Mouse (Mus musculus) kidney, embryonic 14.5 days (tissue): ENCODE data around the gene Alpl. TPM values are rescaled to one million over a fixed set of nuclear protein-coding genes. Genes with fewer than 3 reads are reported as not detected.

Experiments
- ATAC-seq: fragments of 200-750 bp; cut with Nextera tagmentation; 2 replicates; pipeline ENCODE4 v1.8.0; 2017; ENCODE audit warnings: moderate number of reproducible peaks, mild to moderate bottlenecking, moderate TSS enrichment, moderate library complexity; ENCODE audit not compliant: low FRiP score, low TSS enrichment
- H3K27ac ChIP-seq: fragments of 300-500 bp; sonication (generic); 2 replicates; pipeline ENCODE4 v1.5.1; 2014; ENCODE audit warnings: low read depth, mild to moderate bottlenecking, low read length, moderate library complexity, mixed read lengths
- H3K27me3 ChIP-seq: fragments of 300-500 bp; sonication (generic); 2 replicates; pipeline ENCODE4 v1.6.1; 2014; ENCODE audit warnings: mild to moderate bottlenecking, low read length; ENCODE audit not compliant: control insufficient read depth, insufficient read depth
- H3K36me3 ChIP-seq: fragments of 300-500 bp; sonication (generic); 2 replicates; pipeline ENCODE4 v1.6.1; 2014; ENCODE audit warnings: low read length, mixed read lengths; ENCODE audit not compliant: control insufficient read depth, insufficient read depth
- H3K4me1 ChIP-seq: fragments of 300-500 bp; sonication (generic); 2 replicates; pipeline ENCODE4 v1.6.1; 2014; ENCODE audit warnings: low read length, mixed read lengths; ENCODE audit not compliant: control insufficient read depth, insufficient read depth
- H3K4me2 ChIP-seq: fragments of 300-500 bp; sonication (generic); replicated peaks from 2 replicates; pipeline ENCODE4 v1.6.1; 2014; ENCODE audit warnings: low read depth, mild to moderate bottlenecking, low read length
- H3K4me3 ChIP-seq: fragments of 300-500 bp; sonication (generic); 2 replicates; pipeline ENCODE4 v1.5.1; 2014; ENCODE audit warnings: mild to moderate bottlenecking, low read length
- H3K9ac ChIP-seq: fragments of 300-500 bp; sonication (generic); 2 replicates; pipeline ENCODE4 v1.6.1; 2014; ENCODE audit warnings: low read depth, mild to moderate bottlenecking, low read length, moderate library complexity
- H3K9me3 ChIP-seq: fragments of 300-500 bp; sonication (generic); 2 replicates; pipeline ENCODE4 v1.6.1; 2016; ENCODE audit warnings: low read length; ENCODE audit not compliant: control insufficient read depth
- WGBS: fragments of 180-500 bp; shearing (Covaris S2); extraction: QIAGEN DNeasy Blood & Tissue Kit; methylation state at CpG from one replicate; pipeline ENCODE4 v1.1.7; 2014; 5-methylcytosine and 5-hydroxymethylcytosine counted together
- polyA plus RNA-seq: library from polyadenylated mRNA; unstranded; fragments of >200 nt; fragmentation: Nextera tagmentation; extraction: Ambion mirVana; gene quantifications from 2 replicates; pipeline ENCODE4 v1.2.1, GENCODE M21; 2014

The Alpl gene
- polyA plus RNA-seq, 1 experiment from 2014 or later, result 10.2 TPM

- H3K27me3 ChIP-seq, result no peaks in the 10 kb centered on the region
- 58% methylated on average over 7 of the region's 7 CpGs for WGBS
- no peak for ATAC-seq
Observed at GRCm38 (mm10) chr4:137769635-137770034, 26.5 kb downstream of the Alpl start.

GRCm38 (mm10) chr4:137768831-137769230, 27.4 kb downstream of the Alpl start:
- no peak overlapping the region for H3K4me2 ChIP-seq
- no peak for ATAC-seq
- no peak overlapping the region for H3K9ac ChIP-seq
- H3K4me1 ChIP-seq, result 0 out of 2 replicates have a peak, but pooled peaks cover 8% of the 10 kb centered on the region
- no peak overlapping the region for H3K27ac ChIP-seq
- no peaks in the 10 kb centered on the region for H3K9me3 ChIP-seq
- WGBS, result 72% methylated on average over 6 of the region's 6 CpGs
- no peak overlapping the region for H3K4me3 ChIP-seq
- no peaks in the 10 kb centered on the region for H3K36me3 ChIP-seq
- H3K27me3 ChIP-seq, result no peaks in the 10 kb centered on the region

More at GRCm38 (mm10) chr4:137769635-137770034, 26.5 kb downstream of the Alpl start:
- Histone ChIP-seq H3K9me3 (no peaks in the 10 kb centered on the region), H3K4me1 (0 out of 2 replicates have a peak, but pooled peaks cover 8% of the 10 kb centered on the region), H3K27ac (no peak overlapping the region), H3K9ac (no peak overlapping the region), H3K4me3 (no peak overlapping the region), H3K4me2 (no peak overlapping the region), H3K36me3 (no peaks in the 10 kb centered on the region)

DNA sequence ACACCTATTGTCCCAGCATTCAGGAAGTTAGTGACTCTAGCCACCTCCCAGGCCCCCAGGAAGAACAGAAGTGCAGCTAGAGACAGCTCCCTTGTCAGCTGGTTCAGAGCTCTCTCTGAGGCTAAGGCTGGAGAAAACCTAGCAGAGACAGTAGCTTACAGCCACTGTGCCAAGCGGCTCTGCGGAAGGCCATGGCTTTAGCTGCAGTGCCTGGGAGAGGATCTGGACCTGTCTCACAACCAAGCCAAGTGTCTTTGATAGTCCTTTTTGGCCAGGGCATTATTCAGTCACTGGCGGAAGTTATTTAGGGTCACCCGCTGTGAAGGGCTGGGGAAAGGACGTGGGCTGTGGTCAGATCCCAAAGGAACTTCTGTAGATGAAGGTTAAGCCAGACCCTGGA, 27.8 kb downstream of the Alpl start:
- no peak for ATAC-seq
- no peak overlapping the region for H3K4me2 ChIP-seq
- no peaks in the 10 kb centered on the region for H3K27me3 ChIP-seq
- 77% methylated on average over 5 of the region's 5 CpGs for WGBS
- no peak overlapping the region for H3K9ac ChIP-seq
- H3K36me3 ChIP-seq, result no peaks in the 10 kb centered on the region
- H3K27ac ChIP-seq, result no peak overlapping the region
- H3K4me1 ChIP-seq, result 0 out of 2 replicates have a peak, but pooled peaks cover 8% of the 10 kb centered on the region
- no peak overlapping the region for H3K4me3 ChIP-seq
- H3K9me3 ChIP-seq, result no peaks in the 10 kb centered on the region

DNA sequence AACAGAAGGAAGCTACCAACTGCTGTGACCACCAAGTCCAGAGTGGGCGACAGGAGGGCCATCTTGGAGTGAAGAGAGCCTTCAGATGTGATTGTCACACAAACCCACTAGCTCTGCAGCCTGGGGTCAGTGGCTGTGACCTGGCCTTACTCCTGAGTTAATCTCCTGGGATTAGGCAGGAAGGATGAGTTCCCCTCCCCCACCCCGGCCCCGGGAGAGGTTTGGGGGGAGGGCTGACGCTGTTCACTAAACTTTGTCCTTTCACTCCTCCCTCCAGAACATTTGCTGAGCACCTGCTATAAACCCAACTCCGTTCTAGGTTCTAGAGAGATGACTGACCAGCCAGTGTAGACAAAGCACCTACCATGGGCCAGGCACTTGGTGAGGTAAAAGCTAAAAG, 29.8 kb downstream of the Alpl start:
- ATAC-seq, result no peak
- Histone ChIP-seq H3K27me3 (no peaks in the 10 kb centered on the region), H3K4me1 (0 out of 2 replicates have a peak, but pooled peaks cover 8% of the 10 kb centered on the region), H3K9ac (no peak overlapping the region), H3K4me2 (no peak overlapping the region), H3K36me3 (no peaks in the 10 kb centered on the region), H3K4me3 (no peak overlapping the region), H3K27ac (no peak overlapping the region), H3K9me3 (no peaks in the 10 kb centered on the region)
- 33% methylated on average over 5 of the region's 5 CpGs for WGBS

GRCm38 (mm10) chr4:137765554-137765971, 30.6 kb downstream of the Alpl start:
- Histone ChIP-seq H3K4me3 (no peak overlapping the region), H3K9ac (peak overlapping the region; percentile 1; the same call in 1 of the 2 replicates), H3K27ac (peak overlapping the region; percentile 51; the same call in 1 of the 2 replicates), H3K4me1 (0 out of 2 replicates have a peak, but pooled peaks cover 8% of the 10 kb centered on the region), H3K9me3 (no peaks in the 10 kb centered on the region), H3K27me3 (no peaks in the 10 kb centered on the region), H3K36me3 (no peaks in the 10 kb centered on the region), H3K4me2 (no peak overlapping the region)
- WGBS, result 47% methylated on average over 7 of the region's 7 CpGs
- peak; percentile 64; the same call in 1 of the 2 replicates for ATAC-seq

GRCm38 (mm10) chr4:137764621-137765020, 31.6 kb downstream of the Alpl start:
- no peak overlapping the region for H3K4me3 ChIP-seq
- no peaks in the 10 kb centered on the region for H3K27me3 ChIP-seq
- H3K27ac ChIP-seq, result no peak overlapping the region
- ATAC-seq, result no peak
- H3K4me2 ChIP-seq, result no peak overlapping the region
- H3K9ac ChIP-seq, result no peak overlapping the region
- 74% methylated on average over 3 of the region's 3 CpGs for WGBS
- H3K9me3 ChIP-seq, result no peaks in the 10 kb centered on the region
- H3K4me1 ChIP-seq, result 0 out of 2 replicates have a peak, but pooled peaks cover 8% of the 10 kb centered on the region
- no peaks in the 10 kb centered on the region for H3K36me3 ChIP-seq

DNA sequence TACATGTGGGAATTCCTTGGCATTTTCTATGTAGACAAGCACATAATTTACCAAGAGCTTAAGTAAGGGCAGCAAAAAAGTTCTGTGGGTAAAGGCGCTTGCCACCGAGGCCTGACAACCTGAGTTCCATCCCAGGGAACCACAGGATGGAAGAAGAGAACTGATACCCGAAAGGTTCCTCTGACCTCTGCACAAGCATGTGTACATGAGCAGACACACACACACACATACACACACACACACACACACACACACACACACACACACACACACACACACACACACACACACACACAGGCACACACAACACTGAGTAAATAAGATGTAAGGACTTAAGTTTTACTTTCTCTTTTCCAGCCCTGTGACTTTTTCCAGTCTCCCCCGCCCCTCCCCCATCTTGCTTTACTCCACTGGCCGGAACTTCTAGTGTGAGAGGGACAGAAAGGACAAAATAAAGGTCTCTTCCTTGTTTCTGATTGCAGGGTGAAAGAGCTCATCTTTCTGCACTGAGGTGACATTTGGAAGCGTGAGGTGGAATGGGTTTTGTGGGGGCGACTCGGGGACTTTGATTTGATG, 32.2 kb downstream of the Alpl start:
- 52% methylated on average over 8 of the region's 8 CpGs for WGBS
- Histone ChIP-seq H3K36me3 (no peaks in the 10 kb centered on the region), H3K27me3 (no peaks in the 10 kb centered on the region), H3K9me3 (no peaks in the 10 kb centered on the region), H3K4me2 (no peak overlapping the region), H3K27ac (no peak overlapping the region), H3K9ac (no peak overlapping the region), H3K4me1 (0 out of 2 replicates have a peak, but pooled peaks cover 8% of the 10 kb centered on the region), H3K4me3 (no peak overlapping the region)
- ATAC-seq, result no peak

DNA sequence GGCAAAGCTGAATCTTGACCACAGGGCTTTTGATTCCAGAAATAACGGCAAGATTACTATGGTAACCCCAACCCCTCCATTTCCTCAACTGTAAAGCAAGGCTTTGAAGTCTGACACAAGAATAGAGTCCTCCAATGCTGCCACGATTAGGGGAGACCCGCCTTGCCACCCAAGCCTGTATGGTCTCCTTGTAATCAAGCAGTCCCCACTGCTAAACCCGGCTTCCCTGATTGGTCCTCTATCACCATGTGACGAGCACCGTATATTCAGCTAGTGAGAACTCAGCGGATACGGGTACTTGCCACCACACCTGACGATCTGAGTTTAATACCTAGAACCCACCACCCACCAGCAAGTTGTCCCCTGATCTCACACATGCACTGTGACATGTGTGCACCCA, 33.3 kb downstream of the Alpl start:
- Histone ChIP-seq H3K4me2 (no peak overlapping the region), H3K27ac (no peak overlapping the region), H3K36me3 (no peaks in the 10 kb centered on the region), H3K9me3 (no peaks in the 10 kb centered on the region), H3K9ac (no peak overlapping the region), H3K4me1 (0 out of 2 replicates have a peak, but pooled peaks cover 8% of the 10 kb centered on the region), H3K27me3 (no peaks in the 10 kb centered on the region), H3K4me3 (no peak overlapping the region)
- 79% methylated on average over 9 of the region's 9 CpGs for WGBS
- ATAC-seq, result no peak

GRCm38 (mm10) chr4:137754446-137754845, 41.7 kb downstream of the Alpl start:
- no peak overlapping the region for H3K27ac ChIP-seq

More at GRCm38 (mm10) chr4:137754446-137754845, 41.7 kb downstream of the Alpl start:
- no peaks in the 10 kb centered on the region for H3K36me3 ChIP-seq
- no peaks in the 10 kb centered on the region for H3K9me3 ChIP-seq
- no peak overlapping the region for H3K9ac ChIP-seq
- no peaks in the 10 kb centered on the region for H3K27me3 ChIP-seq
- H3K4me3 ChIP-seq, result no peak overlapping the region
- no peaks in the 10 kb centered on the region for H3K4me1 ChIP-seq
- no peak overlapping the region for H3K4me2 ChIP-seq
- 40% methylated on average over 2 of the region's 2 CpGs for WGBS
- ATAC-seq, result 0 out of 2 replicates have a peak, but pooled peaks have one; percentile 43
